14 mouse cellular contexts compared by ENCODE assay signal in the genomic region with DNA sequence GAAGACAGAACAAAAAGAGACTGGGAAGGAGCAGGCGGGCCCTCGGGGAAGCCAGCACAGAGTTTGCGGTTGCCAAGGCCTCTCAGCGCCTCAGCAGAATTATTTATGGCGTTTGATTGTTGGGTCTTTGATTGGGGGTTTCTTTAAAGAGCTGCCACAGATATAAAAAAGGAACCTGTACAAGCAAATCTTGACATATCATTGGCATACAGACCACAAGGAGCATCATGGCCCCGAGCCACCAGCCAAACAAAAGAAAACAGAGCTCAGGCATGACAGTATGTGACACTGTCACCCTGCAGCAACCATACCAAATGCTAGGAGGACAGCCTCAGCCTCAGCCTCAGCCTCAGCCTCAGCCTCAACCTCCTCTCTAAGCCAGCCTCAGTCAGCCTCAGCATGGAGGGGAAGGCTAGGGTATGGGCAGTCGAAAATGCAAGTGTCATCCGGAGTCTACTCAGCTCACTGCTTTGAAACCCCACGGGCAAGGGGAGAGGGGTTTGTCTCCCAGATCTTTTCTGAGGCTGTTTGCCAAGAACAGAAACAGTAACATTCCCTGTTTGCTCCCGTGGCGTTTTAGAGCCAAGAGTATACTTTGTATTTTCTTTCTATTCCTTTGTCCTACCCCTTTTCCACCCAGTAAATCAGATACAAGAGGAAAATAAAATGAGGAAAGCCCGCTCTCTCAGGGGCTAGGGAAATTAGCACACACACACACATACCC.
A peak's percentile ranks its signal among the peaks of the same experiment; 100 is the strongest.
DNase-seq lines count a peak whose midpoint lies in the region; ATAC-seq and TF ChIP-seq lines count a peak whose summit lies in the region.
"Had no signal": no experiment of that assay in that cellular context is flagged by ENCODE, and none has a peak within 500 bp of the region (broad histone marks: within the 10 kb centered on the region; RNA-seq: fewer than 3 reads in every experiment).

No protein-coding gene starts in this region.

- H3K9ac ChIP-seq in embryonic facial prominence, embryonic 14.5 days (ENCODE audit: low read depth, low read length) = no peak overlapping the region
- no peak overlapping the region; the same call in 1 of the 2 replicates for H3K9ac ChIP-seq in midbrain, embryonic 14.5 days (replicated peaks; ENCODE audit: low read length)
- H3K9ac ChIP-seq: limb, embryonic 15.5 days had no signal

- no peak overlapping the region; the same call in 1 of the 2 replicates for H3K27ac ChIP-seq in embryonic facial prominence, embryonic 14.5 days (replicated peaks; ENCODE audit: low read depth, low read length)
- H3K27ac ChIP-seq in hindbrain, embryonic 10.5 days = peak overlapping the region; percentile 84
- H3K27ac ChIP-seq in midbrain, embryonic 14.5 days (replicated peaks; ENCODE audit: low read depth, low read length) = peak overlapping the region; percentile 69
- H3K27ac ChIP-seq in gastrocnemius, adult 2 months = no peak overlapping the region
- H3K27ac ChIP-seq: limb, embryonic 15.5 days had no signal

- no peaks in the 10 kb centered on the region for H3K36me3 ChIP-seq in embryonic facial prominence, embryonic 14.5 days (ENCODE audit: control insufficient read depth, insufficient read depth, low read length)
- no peaks in the 10 kb centered on the region for H3K36me3 ChIP-seq in hindbrain, embryonic 10.5 days
- no peaks in the 10 kb centered on the region for H3K36me3 ChIP-seq in midbrain, embryonic 14.5 days (ENCODE audit: control insufficient read depth, insufficient read depth, low read length)
- H3K36me3 ChIP-seq: limb, embryonic 15.5 days had no signal

- no peak overlapping the region for H3K4me3 ChIP-seq in embryonic facial prominence, embryonic 14.5 days (ENCODE audit: low read depth, low read length)
- H3K4me3 ChIP-seq in hindbrain, embryonic 10.5 days = no peak overlapping the region
- no peak overlapping the region for H3K4me3 ChIP-seq in midbrain, embryonic 14.5 days (replicated peaks; ENCODE audit: low read depth, low read length)
- no peak overlapping the region for H3K4me3 ChIP-seq in gastrocnemius, adult 2 months
- H3K4me3 ChIP-seq: erythroblast, embryonic 14.5 days; limb, embryonic 15.5 days had no signal

- intact Hi-C loops in left cerebral cortex, postnatal 4 days (cut with DNase I) = no loop called here
- intact Hi-C loops in gastrocnemius, adult 2 months (cut with DNase I) = no loop called here

- no peak for ATAC-seq in embryonic facial prominence, embryonic 14.5 days (ENCODE audit: low read depth)
- ATAC-seq in midbrain, embryonic 14.5 days (ENCODE audit: low FRiP score, low TSS enrichment) = peak; percentile 66; the same call in 1 of the 2 replicates
- ATAC-seq in CD4-positive, CD25-positive, alpha-beta regulatory T cell, adult 4 months = no peak

- no peaks in the 10 kb centered on the region for H3K9me3 ChIP-seq in embryonic facial prominence, embryonic 14.5 days (ENCODE audit: control insufficient read depth, low read length)
- H3K9me3 ChIP-seq in hindbrain, embryonic 10.5 days = no peaks in the 10 kb centered on the region
- H3K9me3 ChIP-seq in midbrain, embryonic 14.5 days (ENCODE audit: control insufficient read depth, low read length) = no peaks in the 10 kb centered on the region
- H3K9me3 ChIP-seq: limb, embryonic 15.5 days had no signal

- H3K4me2 ChIP-seq in embryonic facial prominence, embryonic 14.5 days (ENCODE audit: low read depth, low read length) = no peak overlapping the region
- H3K4me2 ChIP-seq in midbrain, embryonic 14.5 days (ENCODE audit: low read length) = no peak overlapping the region
- H3K4me2 ChIP-seq: limb, embryonic 15.5 days had no signal

- peak; percentile 45 for DNase-seq in left cerebral cortex, postnatal 4 days
- no peak for DNase-seq in left cerebral cortex, adult 18-20 months (ENCODE audit: low spot score in 2 of 2)
- DNase-seq in embryonic facial prominence, embryonic 14.5 days (ENCODE audit: low spot score) = peak; percentile 53
- no peak for DNase-seq in hindbrain, embryonic 10.5 days (ENCODE audit: low spot score)
- peak; percentile 73 for DNase-seq in midbrain, embryonic 14.5 days
- DNase-seq in gastrocnemius, adult 2 months = no peak
- no peak for DNase-seq in thymus, adult 18-20 months
- DNase-seq: kidney, adult 11 months; layer of hippocampus, postnatal 36 days; lung, postnatal 14 days; thymus, postnatal 4 days had no signal

- 59% methylated on average over 12 of the region's 12 CpGs for WGBS in embryonic facial prominence, embryonic 14.5 days
- 62% methylated on average over 12 of the region's 12 CpGs for WGBS in hindbrain, embryonic 10.5 days
- whole genome bisulfite sequencing in midbrain, embryonic 14.5 days = 29% methylated on average over 12 of the region's 12 CpGs

- no peaks in the 10 kb centered on the region for H3K27me3 ChIP-seq in embryonic facial prominence, embryonic 14.5 days (replicated peaks; ENCODE audit: control insufficient read depth, insufficient read depth, low read length)
- H3K27me3 ChIP-seq in hindbrain, embryonic 10.5 days (ENCODE audit: insufficient read depth, poor library complexity, severe bottlenecking) = no peaks in the 10 kb centered on the region
- H3K27me3 ChIP-seq in midbrain, embryonic 14.5 days (ENCODE audit: control insufficient read depth, insufficient read depth, low read length) = no peaks in the 10 kb centered on the region
- H3K27me3 ChIP-seq: limb, embryonic 15.5 days had no signal

- H3K4me1 ChIP-seq in embryonic facial prominence, embryonic 14.5 days (ENCODE audit: control insufficient read depth, insufficient read depth, low read length) = peaks cover 6% of the 10 kb centered on the region
- H3K4me1 ChIP-seq in hindbrain, embryonic 10.5 days (replicated peaks) = peaks cover 61% of the 10 kb centered on the region
- peaks cover 37% of the 10 kb centered on the region for H3K4me1 ChIP-seq in midbrain, embryonic 14.5 days (ENCODE audit: control insufficient read depth, insufficient read depth, low read length)

- no peak for TF ChIP-seq CTCF in gastrocnemius, adult 2 months (IDR thresholded peaks at IDR 0.05)

Comparison
In these comparisons a context has a peak if more than half of its experiments do, and no peak if none do; other contexts are left out.
1. DNase-seq: peak in left cerebral cortex, postnatal 4 days (single experiment), embryonic facial prominence, embryonic 14.5 days (single experiment) and midbrain, embryonic 14.5 days (single experiment); none in left cerebral cortex, adult 18-20 months (0 of 2), hindbrain, embryonic 10.5 days (single experiment), gastrocnemius, adult 2 months (single experiment) and thymus, adult 18-20 months (0 of 2).
2. H3K27ac ChIP-seq: peak in hindbrain, embryonic 10.5 days (single experiment) and midbrain, embryonic 14.5 days (single experiment); none in embryonic facial prominence, embryonic 14.5 days (single experiment) and gastrocnemius, adult 2 months (single experiment).